Mouse (Mus musculus) liver, postnatal 0 days (tissue): ENCODE measurements around the gene Hunk. TPM values are rescaled to one million over a fixed set of nuclear protein-coding genes. Genes with fewer than 3 reads are reported as not detected.

Experiments
- ATAC-seq: fragments of 200-750 bp; cut with Nextera tagmentation; 2 replicates; pipeline ENCODE4 v1.8.0; 2017; ENCODE audit warnings: mild to moderate bottlenecking, moderate library complexity
- DNase-seq: peaks from one replicate; pipeline ENCODE4 v3.0.0-alpha.2; 2016
- H3K27ac ChIP-seq: fragments of 300-500 bp; sonication (generic); 2 replicates; pipeline ENCODE4 v1.5.1; 2014; ENCODE audit warnings: antibody characterized with exemption, moderate library complexity, mild to moderate bottlenecking, low read depth
- H3K27me3 ChIP-seq: fragments of 300-500 bp; sonication (generic); 2 replicates; pipeline ENCODE4 v1.6.1; 2014; ENCODE audit warnings: low read length, control low read depth, mixed read lengths; ENCODE audit not compliant: insufficient read depth
- H3K36me3 ChIP-seq: fragments of 300-500 bp; sonication (generic); replicated peaks from 2 replicates; pipeline ENCODE4 v1.6.1; 2014; ENCODE audit warnings: mild to moderate bottlenecking, control low read depth, low read length, moderate library complexity, mixed read lengths; ENCODE audit not compliant: insufficient read depth
- H3K4me1 ChIP-seq: fragments of 300-500 bp; sonication (generic); 2 replicates; pipeline ENCODE4 v1.6.1; 2014; ENCODE audit warnings: antibody characterized with exemption, mild to moderate bottlenecking, control low read depth; ENCODE audit not compliant: insufficient read depth
- H3K4me2 ChIP-seq: fragments of 300-500 bp; sonication (generic); 2 replicates; pipeline ENCODE4 v1.6.1; 2014; ENCODE audit warnings: low read depth, mild to moderate bottlenecking, low read length, moderate library complexity, mixed read lengths
- H3K4me3 ChIP-seq: fragments of 300-500 bp; sonication (generic); 2 replicates; pipeline ENCODE4 v1.5.1; 2014; ENCODE audit warnings: low read depth, low read length
- H3K9ac ChIP-seq: fragments of 300-500 bp; sonication (generic); replicated peaks from 2 replicates; pipeline ENCODE4 v1.6.1; 2014; ENCODE audit warnings: mild to moderate bottlenecking, moderate library complexity
- H3K9me3 ChIP-seq: fragments of 300-500 bp; sonication (generic); 2 replicates; pipeline ENCODE4 v1.6.1; 2016; ENCODE audit warnings: mild to moderate bottlenecking, control low read depth, low read length, mixed read lengths
- CTCF ChIP-seq: sonication (generic); IDR thresholded peaks from 2 replicates; pipeline ENCODE4 v1.5.1; 2016; ENCODE audit warnings: antibody characterized with exemption, low read depth
- EP300 ChIP-seq: IDR thresholded peaks from 2 replicates; pipeline ENCODE4 v1.6.1; 2016; ENCODE audit warnings: antibody characterized with exemption, low read depth, mild to moderate bottlenecking
- WGBS: fragments of 180-500 bp; shearing (Covaris S2); extraction: QIAGEN DNeasy Blood & Tissue Kit; methylation state at CpG from one replicate; pipeline ENCODE4 v1.1.7; 2014; ENCODE audit not compliant: insufficient replicate concordance; 5-methylcytosine and 5-hydroxymethylcytosine counted together
- polyA plus RNA-seq: library from polyadenylated mRNA; unstranded; fragments of >200 nt; fragmentation: Nextera tagmentation; extraction: Ambion mirVana; gene quantifications from 2 replicates; pipeline ENCODE4 v1.2.1, GENCODE M21; 2015

The Hunk gene
- polyA plus RNA-seq, 1 experiment from 2014 or later, result 1.1 TPM

- 26% methylated on average over 6 of the region's 6 CpGs for WGBS
These were observed 137.6 kb downstream of the Hunk start for GRCm38 (mm10) chr16:90523373-90523772.

GRCm38 (mm10) chr16:90523894-90524293, 138.1 kb downstream of the Hunk start:
- DNase-seq (no peak), ATAC-seq (no peak)
- Histone ChIP-seq H3K9ac (no peak overlapping the region), H3K9me3 (no peaks in the 10 kb centered on the region), H3K27ac (no peak overlapping the region), H3K4me2 (no peak overlapping the region), H3K27me3 (0 out of 2 replicates have a peak, but pooled peaks cover 2% of the 10 kb centered on the region), H3K4me1 (no peaks in the 10 kb centered on the region), H3K36me3 (no peaks in the 10 kb centered on the region), H3K4me3 (no peak overlapping the region)
- 84% methylated on average over 18 of the region's 18 CpGs for WGBS
- no peak for TF ChIP-seq EP300
- no peak for TF ChIP-seq CTCF

More at GRCm38 (mm10) chr16:90523373-90523772, 137.6 kb downstream of the Hunk start:
- TF ChIP-seq EP300 (no peak), CTCF (no peak)
- no peaks in the 10 kb centered on the region for H3K9me3 ChIP-seq
- no peak overlapping the region for H3K27ac ChIP-seq
- ATAC-seq (no peak), DNase-seq (no peak)
- H3K27me3 ChIP-seq, result 0 out of 2 replicates have a peak, but pooled peaks cover 2% of the 10 kb centered on the region
- no peaks in the 10 kb centered on the region for H3K36me3 ChIP-seq
- H3K9ac ChIP-seq, result no peak overlapping the region
- H3K4me1 ChIP-seq, result no peaks in the 10 kb centered on the region
- no peak overlapping the region for H3K4me2 ChIP-seq
- no peak overlapping the region for H3K4me3 ChIP-seq

GRCm38 (mm10) chr16:90524393-90524792, 138.6 kb downstream of the Hunk start:
- Histone ChIP-seq H3K27ac (no peak overlapping the region), H3K4me1 (no peaks in the 10 kb centered on the region), H3K9me3 (no peaks in the 10 kb centered on the region), H3K27me3 (0 out of 2 replicates have a peak, but pooled peaks cover 2% of the 10 kb centered on the region), H3K36me3 (no peaks in the 10 kb centered on the region), H3K9ac (no peak overlapping the region), H3K4me2 (no peak overlapping the region), H3K4me3 (no peak overlapping the region)
- no peak for DNase-seq
- ATAC-seq, result no peak
- TF ChIP-seq CTCF (no peak), EP300 (no peak)
- WGBS, result 84% methylated on average over 18 of the region's 18 CpGs

GRCm38 (mm10) chr16:90533119-90533673, 147.4 kb downstream of the Hunk start:
- Histone ChIP-seq H3K4me1 (no peaks in the 10 kb centered on the region), H3K9me3 (no peaks in the 10 kb centered on the region), H3K9ac (no peak overlapping the region), H3K36me3 (no peaks in the 10 kb centered on the region), H3K27ac (no peak overlapping the region), H3K4me2 (no peak overlapping the region), H3K27me3 (no peaks in the 10 kb centered on the region), H3K4me3 (no peak overlapping the region)
- no peak for ATAC-seq
- TF ChIP-seq EP300, result no peak
- no peak for TF ChIP-seq CTCF
- no peak for DNase-seq
- WGBS, result 70% methylated on average over 10 of the region's 10 CpGs

GRCm38 (mm10) chr16:90534591-90534990, 148.8 kb downstream of the Hunk start:
- WGBS, result 69% methylated on average over 8 of the region's 8 CpGs
- no peaks in the 10 kb centered on the region for H3K27me3 ChIP-seq
- DNase-seq (no peak), ATAC-seq (no peak)
- H3K4me2 ChIP-seq, result no peak overlapping the region
- H3K9ac ChIP-seq, result no peak overlapping the region
- no peak overlapping the region for H3K27ac ChIP-seq
- TF ChIP-seq CTCF (no peak), EP300 (no peak)
- H3K4me1 ChIP-seq, result no peaks in the 10 kb centered on the region
- no peak overlapping the region for H3K4me3 ChIP-seq
- H3K9me3 ChIP-seq, result no peaks in the 10 kb centered on the region
- H3K36me3 ChIP-seq, result no peaks in the 10 kb centered on the region

GRCm38 (mm10) chr16:90538926-90539325, 153.1 kb downstream of the Hunk start:
- H3K4me2 ChIP-seq, result no peak overlapping the region
- no peaks in the 10 kb centered on the region for H3K36me3 ChIP-seq
- DNase-seq (no peak), ATAC-seq (no peak)
- no peak overlapping the region for H3K27ac ChIP-seq
- H3K27me3 ChIP-seq, result no peaks in the 10 kb centered on the region
- 68% methylated on average over 5 of the region's 5 CpGs for WGBS
- H3K9me3 ChIP-seq, result no peaks in the 10 kb centered on the region
- no peaks in the 10 kb centered on the region for H3K4me1 ChIP-seq
- no peak overlapping the region for H3K9ac ChIP-seq
- no peak overlapping the region for H3K4me3 ChIP-seq
- TF ChIP-seq CTCF (no peak), EP300 (no peak)
